Mouse (Mus musculus) lung, postnatal 0 days (tissue): Measurements from ENCODE around the gene Prkar2b.

Experiments
- CTCF ChIP-seq: IDR thresholded peaks from 2 replicates; pipeline ENCODE4 v1.5.1; 2016; ENCODE audit warnings: antibody characterized with exemption, mild to moderate bottlenecking
- EP300 ChIP-seq: IDR thresholded peaks from 2 replicates; pipeline ENCODE4 v1.6.1; 2016; ENCODE audit warnings: antibody characterized with exemption, mild to moderate bottlenecking, control low read depth

DNA sequence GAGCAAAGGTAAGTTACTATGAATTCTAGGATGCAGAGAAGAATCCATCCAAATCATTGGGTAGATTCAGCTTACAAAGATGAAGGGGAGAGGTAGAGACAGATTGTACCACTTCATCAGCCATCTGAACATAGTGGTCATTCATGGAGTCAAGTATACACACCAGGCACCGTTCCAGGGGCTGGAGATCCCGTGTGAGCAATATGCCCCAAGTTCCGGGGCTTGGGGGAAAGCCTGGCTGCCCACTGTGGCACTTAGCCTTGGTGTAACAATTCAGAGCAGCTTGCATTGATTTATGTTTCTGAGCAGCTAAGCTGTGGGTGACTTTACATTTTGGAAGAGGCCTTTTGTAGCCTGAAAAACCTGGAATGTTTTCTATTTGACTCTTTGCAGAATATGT lies 24.8 kb upstream of the Prkar2b start:
- TF ChIP-seq CTCF (no peak), EP300 (no peak)
